Mouse (Mus musculus) hindbrain, embryonic 13.5 days (tissue): ENCODE data around the gene Mrc1. TPM values are rescaled to one million over a fixed set of nuclear protein-coding genes. Genes with fewer than 3 reads are reported as not detected.

Experiments used
- ATAC-seq: fragments of 200-750 bp; cut with Nextera tagmentation; 2 replicates; pipeline ENCODE4 v1.8.0; 2017; ENCODE audit warnings: moderate TSS enrichment; ENCODE audit not compliant: low FRiP score
- H3K27ac ChIP-seq: fragments of 300-500 bp; sonication (generic); 2 replicates; pipeline ENCODE4 v1.5.1; 2015; ENCODE audit warnings: inconsistent platforms, mild to moderate bottlenecking, moderate library complexity
- H3K27me3 ChIP-seq: fragments of 300-500 bp; sonication (generic); 2 replicates; pipeline ENCODE4 v1.6.1; 2015; ENCODE audit warnings: mild to moderate bottlenecking, inconsistent platforms
- H3K36me3 ChIP-seq: fragments of 300-500 bp; sonication (generic); 2 replicates; pipeline ENCODE4 v1.6.1; 2015; ENCODE audit warnings: mild to moderate bottlenecking, inconsistent platforms
- H3K4me1 ChIP-seq: fragments of 300-500 bp; sonication (generic); replicated peaks from 2 replicates; pipeline ENCODE4 v1.6.1; 2015; ENCODE audit warnings: inconsistent platforms
- H3K4me2 ChIP-seq: fragments of 300-500 bp; sonication (generic); 2 replicates; pipeline ENCODE4 v1.6.1; 2015; ENCODE audit warnings: inconsistent platforms, mild to moderate bottlenecking, moderate library complexity
- H3K4me3 ChIP-seq: fragments of 300-500 bp; sonication (generic); 2 replicates; pipeline ENCODE4 v1.5.1; 2015; ENCODE audit warnings: mild to moderate bottlenecking, inconsistent platforms
- H3K9ac ChIP-seq: fragments of 300-500 bp; sonication (generic); 2 replicates; pipeline ENCODE4 v1.6.1; 2015; ENCODE audit warnings: mild to moderate bottlenecking, inconsistent platforms
- H3K9me3 ChIP-seq: fragments of 300-500 bp; sonication (generic); 2 replicates; pipeline ENCODE4 v1.6.1; 2016; ENCODE audit warnings: inconsistent platforms
- whole genome bisulfite sequencing: fragments of 180-500 bp; shearing (Covaris S2); methylation state at CpG from one replicate; pipeline ENCODE4 v1.1.7; 2015; 5-methylcytosine and 5-hydroxymethylcytosine counted together
- polyA plus RNA-seq: library from polyadenylated mRNA; unstranded; fragments of >200 nt; fragmentation: Nextera tagmentation; extraction: Ambion mirVana; gene quantifications from 2 replicates; pipeline ENCODE4 v1.2.1, GENCODE M21; 2015

Mrc1 gene
- polyA plus RNA-seq, 1 experiment from 2014 or later, result 5.6 TPM

DNA sequence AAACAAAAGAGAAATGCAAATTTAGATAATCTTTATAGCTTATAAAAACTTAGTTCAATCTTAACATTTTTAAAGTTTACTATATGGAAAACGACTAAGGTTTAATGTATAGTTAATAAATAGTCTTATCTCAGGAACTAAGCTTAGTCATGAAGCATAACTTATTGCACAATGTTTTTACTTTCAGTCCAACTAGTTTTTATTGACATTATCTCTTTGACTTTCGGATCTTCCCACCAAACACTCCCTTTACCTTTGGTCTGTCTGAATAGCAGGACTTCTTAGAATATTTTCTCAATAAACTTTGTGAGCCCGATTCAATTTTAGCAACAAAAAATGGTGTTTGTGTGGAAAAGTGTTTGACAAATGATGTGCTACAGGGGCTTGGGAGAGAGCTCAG is 12.5 kb upstream of the Mrc1 start:
- ATAC-seq, result no peak
- Histone ChIP-seq H3K4me1 (peaks cover 5% of the 10 kb centered on the region; the same call in 1 of the 2 replicates), H3K4me3 (no peak overlapping the region), H3K4me2 (no peak overlapping the region), H3K36me3 (no peaks in the 10 kb centered on the region), H3K9me3 (no peaks in the 10 kb centered on the region), H3K27ac (no peak overlapping the region), H3K27me3 (no peaks in the 10 kb centered on the region), H3K9ac (no peak overlapping the region)
- 80% methylated on average over 3 of the region's 3 CpGs for WGBS

DNA sequence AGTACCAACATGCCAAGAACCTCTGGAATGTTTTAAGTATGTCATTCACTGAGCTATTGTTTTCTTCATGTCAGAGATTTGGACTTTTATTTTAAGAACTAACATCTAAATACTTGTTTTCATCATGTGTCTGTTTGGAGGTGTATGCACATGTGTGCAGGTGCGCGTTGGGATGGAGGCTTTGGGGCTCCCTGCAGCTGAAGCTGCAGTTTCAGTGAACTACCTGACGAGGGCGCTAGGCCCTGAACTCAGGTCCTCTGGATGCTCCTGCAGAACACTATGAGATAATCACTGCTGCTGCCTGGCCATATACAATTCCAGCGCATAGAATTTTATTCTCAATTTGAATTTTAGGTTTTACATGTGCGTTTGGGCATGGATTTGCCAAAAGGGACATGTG is 11.1 kb upstream of the Mrc1 start:
- Histone ChIP-seq H3K36me3 (no peaks in the 10 kb centered on the region), H3K4me1 (peaks cover 5% of the 10 kb centered on the region; the same call in 1 of the 2 replicates), H3K27ac (no peak overlapping the region), H3K4me3 (no peak overlapping the region), H3K27me3 (no peaks in the 10 kb centered on the region), H3K9me3 (no peaks in the 10 kb centered on the region), H3K9ac (no peak overlapping the region), H3K4me2 (no peak overlapping the region)
- WGBS, result 83% methylated on average over 6 of the region's 6 CpGs
- no peak for ATAC-seq

DNA sequence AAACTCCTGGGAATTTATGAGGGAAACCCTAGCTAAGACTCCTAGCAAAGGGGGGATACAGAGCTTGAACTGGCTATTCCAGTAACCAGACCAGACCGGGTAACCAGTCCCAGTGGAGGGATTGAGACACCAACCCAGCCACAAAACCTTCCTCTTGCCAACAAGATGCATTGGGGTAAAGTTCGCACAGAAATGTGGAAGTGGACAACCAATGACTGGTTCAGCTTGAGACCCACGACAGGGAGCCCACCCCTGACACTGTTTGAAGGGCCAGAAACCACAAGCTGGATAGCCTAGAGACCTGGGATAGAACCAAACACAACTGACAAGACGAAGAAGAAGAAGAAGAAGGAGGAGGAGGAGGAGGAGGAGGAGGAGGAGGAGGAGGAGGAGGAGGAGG is 4.8 kb upstream of the Mrc1 start:
- ATAC-seq, result no peak
- Histone ChIP-seq H3K4me2 (no peak overlapping the region), H3K27me3 (no peaks in the 10 kb centered on the region), H3K4me1 (no peaks in the 10 kb centered on the region), H3K4me3 (no peak overlapping the region), H3K9ac (no peak overlapping the region), H3K9me3 (no peaks in the 10 kb centered on the region), H3K27ac (no peak overlapping the region), H3K36me3 (no peaks in the 10 kb centered on the region)
- 87% methylated on average over 3 of the region's 4 CpGs for WGBS

- H3K4me2 ChIP-seq, result no peak overlapping the region
- H3K4me1 ChIP-seq, result no peaks in the 10 kb centered on the region
- ATAC-seq, result no peak
- H3K9me3 ChIP-seq, result no peaks in the 10 kb centered on the region
- no peaks in the 10 kb centered on the region for H3K27me3 ChIP-seq
- no peak overlapping the region for H3K27ac ChIP-seq
- H3K36me3 ChIP-seq, result no peaks in the 10 kb centered on the region
- WGBS, result 78% methylated on average over 6 of the region's 6 CpGs
- H3K9ac ChIP-seq, result no peak overlapping the region
- H3K4me3 ChIP-seq, result no peak overlapping the region
Measured at GRCm38 (mm10) chr2:14228495-14228894, 697 bp upstream of the Mrc1 start.

GRCm38 (mm10) chr2:14229979-14230378 is 787 bp downstream of the Mrc1 start:
- Histone ChIP-seq H3K4me3 (no peak overlapping the region), H3K4me2 (no peak overlapping the region), H3K27ac (no peak overlapping the region), H3K9me3 (no peaks in the 10 kb centered on the region), H3K4me1 (no peaks in the 10 kb centered on the region), H3K9ac (no peak overlapping the region), H3K27me3 (no peaks in the 10 kb centered on the region), H3K36me3 (no peaks in the 10 kb centered on the region)
- WGBS, result 92% methylated on average over 14 of the region's 14 CpGs
- no peak for ATAC-seq

DNA sequence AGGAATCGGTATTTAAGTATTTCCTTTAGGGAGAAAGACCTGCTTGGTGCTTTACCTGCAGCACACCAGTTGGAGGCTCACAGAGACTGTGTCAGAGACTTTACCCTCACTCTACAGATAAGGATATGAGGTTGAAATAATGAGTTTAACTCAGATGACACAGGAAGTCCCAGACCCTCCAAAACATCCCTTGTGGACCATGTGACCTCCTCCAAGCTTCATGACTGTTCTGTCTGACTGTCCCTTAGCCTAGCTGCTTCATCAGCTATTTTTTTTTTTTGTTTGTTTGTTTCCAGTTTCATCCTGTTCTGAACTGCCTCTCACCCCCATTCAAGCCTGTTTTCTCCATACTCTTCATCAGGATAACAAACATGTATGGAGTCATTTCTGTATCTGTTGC is 3.7 kb downstream of the Mrc1 start:
- Histone ChIP-seq H3K27me3 (no peaks in the 10 kb centered on the region), H3K36me3 (no peaks in the 10 kb centered on the region), H3K27ac (no peak overlapping the region), H3K9me3 (no peaks in the 10 kb centered on the region), H3K4me3 (no peak overlapping the region), H3K4me1 (no peaks in the 10 kb centered on the region), H3K9ac (no peak overlapping the region), H3K4me2 (no peak overlapping the region)
- ATAC-seq, result no peak
- WGBS, result 97% methylated on average over 1 of the region's 1 CpGs

DNA sequence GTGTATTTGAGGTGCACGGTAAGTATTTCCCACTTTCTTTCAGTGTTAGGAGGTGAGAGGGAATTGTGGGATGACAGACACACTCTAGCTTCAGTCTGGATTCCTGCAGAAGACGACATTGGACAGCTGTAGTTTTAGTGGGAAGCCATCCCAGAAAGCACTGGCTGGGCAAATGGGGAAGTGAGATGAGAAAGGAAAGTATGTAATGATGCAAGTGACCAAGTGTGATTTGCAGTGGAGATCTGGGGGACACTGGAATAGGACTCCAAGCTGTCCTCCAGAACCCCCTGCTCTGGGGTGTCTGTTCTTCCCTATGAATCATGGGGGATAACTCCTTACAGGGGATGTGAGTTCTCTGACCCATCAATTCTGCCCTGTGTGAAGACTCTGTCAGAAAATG is 4.8 kb downstream of the Mrc1 start:
- no peak overlapping the region for H3K4me2 ChIP-seq
- H3K4me1 ChIP-seq, result no peaks in the 10 kb centered on the region
- 78% methylated on average over 2 of the region's 2 CpGs for WGBS
- no peak for ATAC-seq
- H3K27ac ChIP-seq, result no peak overlapping the region
- H3K4me3 ChIP-seq, result no peak overlapping the region
- H3K9ac ChIP-seq, result no peak overlapping the region
- H3K27me3 ChIP-seq, result no peaks in the 10 kb centered on the region
- H3K36me3 ChIP-seq, result no peaks in the 10 kb centered on the region
- no peaks in the 10 kb centered on the region for H3K9me3 ChIP-seq

DNA sequence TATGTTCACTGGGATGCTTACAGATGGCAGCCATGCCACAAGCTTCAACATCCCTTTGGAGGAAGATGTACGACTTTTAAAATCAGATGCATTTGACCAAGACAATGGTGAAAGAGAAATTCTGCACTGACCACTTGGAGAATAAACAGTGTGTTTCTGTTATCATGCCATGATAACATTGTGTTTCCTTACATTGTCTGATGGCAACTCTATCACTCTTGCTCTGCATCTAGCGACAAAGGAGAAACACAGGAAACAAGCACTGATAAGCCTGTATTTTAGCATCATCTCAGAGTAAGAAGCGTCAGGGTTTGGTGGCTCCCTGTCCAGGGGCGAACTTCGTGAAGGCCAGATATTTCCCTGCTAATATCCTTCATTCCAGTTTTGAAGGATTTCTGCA is 6.1 kb downstream of the Mrc1 start:
- Histone ChIP-seq H3K36me3 (no peaks in the 10 kb centered on the region), H3K4me2 (no peak overlapping the region), H3K9ac (no peak overlapping the region), H3K9me3 (no peaks in the 10 kb centered on the region), H3K4me1 (no peaks in the 10 kb centered on the region), H3K4me3 (no peak overlapping the region), H3K27me3 (no peaks in the 10 kb centered on the region), H3K27ac (no peak overlapping the region)
- no peak for ATAC-seq
- 89% methylated on average over 5 of the region's 5 CpGs for WGBS

DNA sequence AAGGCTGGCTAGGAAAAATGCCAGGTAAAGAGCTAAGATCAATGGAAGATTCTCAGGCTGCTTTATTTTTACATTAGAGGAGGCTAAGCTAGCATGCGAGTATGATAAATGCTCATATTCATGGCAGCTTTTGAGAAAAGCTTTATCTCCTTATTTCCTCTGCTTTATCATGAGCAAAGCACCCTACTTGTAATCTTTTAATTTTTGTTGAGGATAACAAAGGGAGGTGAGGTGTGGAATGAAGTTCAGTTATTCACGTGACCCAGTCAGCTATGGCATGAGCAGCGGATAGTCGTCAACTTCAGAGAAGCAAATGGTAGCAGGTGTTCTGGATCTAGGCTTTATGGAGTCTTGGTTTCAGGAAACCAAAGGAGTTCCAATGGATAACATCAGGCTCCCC is 7.7 kb downstream of the Mrc1 start:
- Histone ChIP-seq H3K4me2 (no peak overlapping the region), H3K4me3 (no peak overlapping the region), H3K9me3 (no peaks in the 10 kb centered on the region), H3K27ac (no peak overlapping the region), H3K36me3 (no peaks in the 10 kb centered on the region), H3K27me3 (no peaks in the 10 kb centered on the region), H3K9ac (no peak overlapping the region), H3K4me1 (no peaks in the 10 kb centered on the region)
- 93% methylated on average over 4 of the region's 4 CpGs for WGBS
- ATAC-seq, result no peak

- Histone ChIP-seq H3K4me3 (no peak overlapping the region), H3K9ac (no peak overlapping the region), H3K36me3 (no peaks in the 10 kb centered on the region), H3K27ac (no peak overlapping the region), H3K4me2 (no peak overlapping the region), H3K27me3 (no peaks in the 10 kb centered on the region), H3K9me3 (no peaks in the 10 kb centered on the region), H3K4me1 (no peaks in the 10 kb centered on the region)
- WGBS, result 67% methylated on average over 4 of the region's 4 CpGs
- no peak for ATAC-seq
Measured at GRCm38 (mm10) chr2:14237723-14238122, 8.5 kb downstream of the Mrc1 start.

- 34% methylated on average over 5 of the region's 5 CpGs for WGBS
- Histone ChIP-seq H3K27me3 (no peaks in the 10 kb centered on the region), H3K4me1 (no peaks in the 10 kb centered on the region)
Measured at GRCm38 (mm10) chr2:14239151-14239550, 10.0 kb downstream of the Mrc1 start.

GRCm38 (mm10) chr2:14244157-14244556 is 15.0 kb downstream of the Mrc1 start:
- ATAC-seq, result no peak
- no peaks in the 10 kb centered on the region for H3K4me1 ChIP-seq

More at GRCm38 (mm10) chr2:14239151-14239550, 10.0 kb downstream of the Mrc1 start:
- Histone ChIP-seq H3K36me3 (no peaks in the 10 kb centered on the region), H3K4me3 (no peak overlapping the region), H3K27ac (no peak overlapping the region), H3K4me2 (no peak overlapping the region), H3K9ac (no peak overlapping the region), H3K9me3 (no peaks in the 10 kb centered on the region)
- no peak for ATAC-seq

GRCm38 (mm10) chr2:14244668-14245067 is 15.5 kb downstream of the Mrc1 start:
- 91% methylated on average over 2 of the region's 2 CpGs for WGBS
- no peaks in the 10 kb centered on the region for H3K4me1 ChIP-seq
- H3K9ac ChIP-seq, result no peak overlapping the region
- ATAC-seq, result no peak
- H3K27me3 ChIP-seq, result no peaks in the 10 kb centered on the region
- no peaks in the 10 kb centered on the region for H3K36me3 ChIP-seq
- no peak overlapping the region for H3K4me2 ChIP-seq
- no peaks in the 10 kb centered on the region for H3K9me3 ChIP-seq
- H3K27ac ChIP-seq, result no peak overlapping the region
- H3K4me3 ChIP-seq, result no peak overlapping the region

More at GRCm38 (mm10) chr2:14244157-14244556, 15.0 kb downstream of the Mrc1 start:
- WGBS, result 92% methylated on average over 5 of the region's 5 CpGs
- no peak overlapping the region for H3K27ac ChIP-seq
- no peak overlapping the region for H3K9ac ChIP-seq
- H3K4me3 ChIP-seq, result no peak overlapping the region
- no peaks in the 10 kb centered on the region for H3K9me3 ChIP-seq
- H3K36me3 ChIP-seq, result no peaks in the 10 kb centered on the region
- no peaks in the 10 kb centered on the region for H3K27me3 ChIP-seq
- H3K4me2 ChIP-seq, result no peak overlapping the region
